Mouse (Mus musculus): ENCODE results near the gene Cbx5.

DNA sequence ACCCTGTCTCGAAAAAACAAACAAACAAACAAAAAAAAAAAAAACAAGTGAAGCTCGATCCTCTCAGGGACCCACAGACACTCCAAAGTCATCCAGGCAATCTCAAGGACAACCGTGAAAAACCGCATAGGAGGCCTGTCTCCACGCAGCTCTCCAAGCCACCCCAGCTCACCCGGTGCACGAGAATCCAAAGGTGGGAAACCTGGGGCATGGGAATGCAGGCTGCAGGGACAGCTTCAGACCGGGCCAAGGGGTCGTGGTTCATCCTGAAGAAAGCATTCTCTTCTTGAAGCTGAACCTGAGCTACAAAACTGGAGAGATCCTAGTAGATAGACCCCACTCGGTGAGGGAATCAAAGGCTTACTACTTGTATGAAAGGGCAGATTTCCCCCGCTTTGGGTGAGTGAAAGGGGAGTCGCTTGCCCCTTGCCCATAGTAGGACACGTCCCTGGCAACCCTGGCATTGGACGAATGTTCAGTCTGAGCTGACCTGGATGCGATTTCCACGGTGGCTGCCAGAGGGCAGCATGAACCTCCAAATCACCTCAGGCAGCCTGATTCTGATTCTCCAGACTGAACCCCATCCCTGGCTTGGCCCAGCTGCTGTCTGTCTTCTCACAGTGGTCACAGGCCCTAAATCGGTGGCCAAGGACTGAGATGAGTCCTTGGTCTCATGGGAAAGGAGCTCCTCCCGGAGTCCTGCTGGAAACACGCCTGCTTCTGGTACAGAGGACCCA lies 54.0 kb downstream of the Cbx5 start:
- TF ChIP-seq CHD2 (IDR thresholded peaks at IDR 0.05; ENCODE audit: low read depth, low read length) (no peak), HCFC1 (IDR thresholded peaks at IDR 0.05; ENCODE audit: borderline replicate concordance, insufficient read depth, low read length) (no peak), ZNF384 (IDR thresholded peaks at IDR 0.05; ENCODE audit: low read depth, low read length) (no peak)

Data from ES-E14 (cell line).